Mouse (Mus musculus) kidney, postnatal 0 days (tissue): ENCODE data around the gene Icam2. TPM values are rescaled to one million over a fixed set of nuclear protein-coding genes. Genes with fewer than 3 reads are reported as not detected.
"Not testable (repeated sequence)": the region's sequence is repeated elsewhere in the genome, so short reads cannot be mapped to it uniquely, and the experiment has no call there.

ENCODE experiments used
- ATAC-seq: fragments of 200-750 bp; cut with Nextera tagmentation; replicated peaks from 2 replicates; pipeline ENCODE4 v1.8.0; 2017; ENCODE audit warnings: low read depth, moderate number of reproducible peaks, moderate TSS enrichment, moderate library complexity; ENCODE audit not compliant: low FRiP score
- DNase-seq: peaks from one replicate; pipeline ENCODE4 v3.0.0-alpha.2; 2016; ENCODE audit warnings: low spot score
- H3K27ac ChIP-seq: fragments of 300-500 bp; sonication (generic); 2 replicates; pipeline ENCODE4 v1.5.1; 2014; ENCODE audit warnings: mild to moderate bottlenecking
- H3K27me3 ChIP-seq: fragments of 300-500 bp; sonication (generic); 2 replicates; pipeline ENCODE4 v1.6.1; 2014; ENCODE audit warnings: low read length, mixed read lengths; ENCODE audit not compliant: insufficient read depth
- H3K36me3 ChIP-seq: fragments of 300-500 bp; sonication (generic); 2 replicates; pipeline ENCODE4 v1.6.1; 2014; ENCODE audit warnings: low read length, mixed read lengths; ENCODE audit not compliant: insufficient read depth
- H3K4me1 ChIP-seq: fragments of 300-500 bp; sonication (generic); replicated peaks from 2 replicates; pipeline ENCODE4 v1.6.1; 2014; ENCODE audit warnings: antibody characterized with exemption, low read length, mixed read lengths; ENCODE audit not compliant: insufficient read depth
- H3K4me2 ChIP-seq: fragments of 300-500 bp; sonication (generic); 2 replicates; pipeline ENCODE4 v1.6.1; 2014; ENCODE audit warnings: mild to moderate bottlenecking, low read length, moderate library complexity, mixed read lengths
- H3K4me3 ChIP-seq: fragments of 300-500 bp; sonication (generic); replicated peaks from 2 replicates; pipeline ENCODE4 v1.5.1; 2014; ENCODE audit warnings: low read depth, low read length
- H3K9ac ChIP-seq: fragments of 300-500 bp; sonication (generic); 2 replicates; pipeline ENCODE4 v1.6.1; 2014; ENCODE audit warnings: low read depth, low read length
- H3K9me3 ChIP-seq: fragments of 300-500 bp; sonication (generic); replicated peaks from 2 replicates; pipeline ENCODE4 v1.6.1; 2016; ENCODE audit warnings: low read length, inconsistent platforms, mixed read lengths
- CTCF ChIP-seq: IDR thresholded peaks from 2 replicates; pipeline ENCODE4 v1.5.1; 2016; ENCODE audit warnings: antibody characterized with exemption, low read depth, mild to moderate bottlenecking, moderate library complexity
- WGBS: fragments of 180-500 bp; shearing (Covaris S2); extraction: QIAGEN DNeasy Blood & Tissue Kit; methylation state at CpG from one replicate; pipeline ENCODE4 v1.1.7; 2014; 5-methylcytosine and 5-hydroxymethylcytosine counted together
- polyA plus RNA-seq: library from polyadenylated mRNA; unstranded; fragments of >200 nt; fragmentation: Nextera tagmentation; extraction: Ambion mirVana; gene quantifications from 2 replicates; pipeline ENCODE4 v1.2.1, GENCODE M21; 2015

The Icam2 gene
- polyA plus RNA-seq, 1 experiment from 2014 or later: 62.5 TPM

DNA sequence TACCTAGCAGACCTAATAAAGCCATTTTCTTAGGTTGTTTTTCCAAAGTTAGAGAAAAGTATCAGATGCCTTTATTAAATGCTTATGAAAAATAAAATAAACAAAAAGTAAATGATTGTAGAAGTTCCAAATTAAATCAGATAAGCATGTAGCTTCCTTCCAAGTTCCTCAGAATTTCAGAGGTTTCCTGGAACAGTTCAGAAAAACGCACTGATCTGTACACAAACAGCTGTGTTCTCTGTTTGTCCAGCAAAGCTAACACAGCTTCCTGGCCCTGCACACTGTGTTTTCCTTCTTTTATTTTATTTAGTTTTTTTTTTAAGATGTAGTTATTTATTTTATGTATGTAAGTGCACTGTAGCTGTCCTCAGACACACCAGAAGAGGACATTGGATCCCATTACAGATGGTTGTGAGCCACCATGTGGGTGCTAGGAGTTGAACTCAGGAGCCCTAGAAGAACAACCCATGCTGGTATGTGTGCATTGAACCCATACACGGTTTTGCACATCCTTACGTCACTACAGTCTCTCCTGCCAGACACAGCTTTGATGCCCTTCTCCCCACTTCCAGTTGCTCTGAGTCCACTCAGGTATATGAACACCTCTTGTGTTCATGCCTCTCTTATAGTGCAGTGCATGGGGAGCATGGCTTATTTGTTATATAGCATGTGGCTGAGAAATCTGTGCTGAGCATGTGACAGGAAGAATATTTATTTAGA is 24.9 kb upstream of the Icam2 start:
- H3K9ac ChIP-seq: no peak overlapping the region
- H3K4me2 ChIP-seq: no peak overlapping the region
- WGBS: 88% methylated on average over 3 of the region's 3 CpGs

DNA sequence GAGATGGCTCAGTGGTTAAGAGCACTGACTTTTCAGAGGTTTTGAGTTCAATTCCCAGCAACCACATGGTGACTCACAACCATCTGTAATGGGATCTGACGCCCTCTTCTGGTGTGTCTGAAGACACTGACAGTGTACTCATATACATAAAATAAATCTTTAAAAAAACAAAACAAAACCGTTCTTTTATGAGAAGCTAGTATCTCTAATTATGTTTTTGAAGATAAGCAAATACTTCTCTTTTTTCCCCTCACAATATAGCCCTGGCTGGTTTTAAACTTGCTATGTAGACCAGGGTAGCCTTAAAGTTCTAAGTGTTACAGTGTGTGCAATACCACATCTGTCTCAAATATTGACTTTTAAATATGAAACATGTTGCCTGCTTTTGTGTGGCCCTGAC is 23.3 kb upstream of the Icam2 start:
- Histone ChIP-seq H3K9ac (no peak overlapping the region), H3K4me1 (no peaks in the 10 kb centered on the region), H3K4me2 (no peak overlapping the region), H3K4me3 (no peak overlapping the region), H3K9me3 (no peaks in the 10 kb centered on the region), H3K27me3 (no peaks in the 10 kb centered on the region), H3K27ac (no peak overlapping the region), H3K36me3 (0 out of 2 replicates have a peak, but pooled peaks cover 10% of the 10 kb centered on the region)
- no peak for DNase-seq
- WGBS: 85% methylated on average over 2 of the region's 2 CpGs
- TF ChIP-seq CTCF: no peak
- no peak for ATAC-seq

More for the DNA sequence above, 24.9 kb upstream of the Icam2 start:
- TF ChIP-seq CTCF: no peak
- Histone ChIP-seq H3K27me3 (no peaks in the 10 kb centered on the region), H3K36me3 (0 out of 2 replicates have a peak, but pooled peaks cover 7% of the 10 kb centered on the region), H3K4me3 (no peak overlapping the region), H3K27ac (no peak overlapping the region), H3K4me1 (no peaks in the 10 kb centered on the region), H3K9me3 (no peaks in the 10 kb centered on the region)
- DNase-seq: no peak
- no peak for ATAC-seq

DNA sequence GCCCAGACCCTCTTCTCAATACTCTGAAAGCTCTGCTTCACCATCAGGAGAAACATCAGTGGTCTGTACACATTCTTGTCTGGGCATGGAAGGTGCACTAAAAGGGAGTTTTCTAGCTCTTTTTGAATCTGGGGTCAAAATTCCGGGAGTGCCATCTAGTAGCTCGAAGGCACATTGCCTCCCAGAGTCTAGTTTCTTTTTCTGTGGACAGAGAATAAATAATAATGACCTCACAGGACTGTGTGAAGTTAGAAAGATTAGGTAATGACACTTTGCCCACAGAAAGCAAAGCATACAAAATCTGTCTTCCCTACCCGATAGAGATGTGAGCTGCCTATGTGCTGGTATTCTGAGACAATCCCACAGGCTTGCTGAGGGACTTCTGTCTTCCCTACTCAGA is 22.6 kb upstream of the Icam2 start:
- ATAC-seq (no peak), DNase-seq (no peak)
- Histone ChIP-seq H3K9ac (no peak overlapping the region), H3K27ac (0 out of 2 replicates have a peak overlapping the region, but pooled peaks have one; percentile 1), H3K4me2 (no peak overlapping the region), H3K27me3 (no peaks in the 10 kb centered on the region), H3K4me1 (no peaks in the 10 kb centered on the region), H3K9me3 (no peaks in the 10 kb centered on the region), H3K4me3 (no peak overlapping the region), H3K36me3 (0 out of 2 replicates have a peak, but pooled peaks cover 17% of the 10 kb centered on the region)
- WGBS: 78% methylated on average over 3 of the region's 3 CpGs
- no peak for TF ChIP-seq CTCF

DNA sequence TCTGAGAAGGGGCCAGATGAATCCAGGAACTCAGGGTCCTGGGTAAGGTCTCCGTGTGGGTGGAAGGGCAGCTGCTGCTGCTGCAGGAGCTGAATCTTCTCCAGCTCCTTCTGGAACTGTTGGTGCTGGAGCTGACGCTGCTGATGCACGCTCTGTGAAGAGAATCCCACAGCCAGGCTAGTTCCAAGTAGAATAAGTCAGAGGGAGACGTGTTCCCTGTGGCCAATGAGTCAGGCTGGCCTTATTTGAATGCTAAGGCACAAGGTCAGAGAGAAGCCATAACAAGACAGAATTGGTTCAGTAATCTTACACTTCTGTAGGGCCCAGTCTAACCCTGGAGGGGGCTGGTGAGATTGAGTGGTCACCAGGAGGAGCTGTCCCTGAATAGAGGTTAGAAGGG is 22.1 kb upstream of the Icam2 start:
- no peak overlapping the region for H3K27ac ChIP-seq
- no peak overlapping the region for H3K4me3 ChIP-seq
- no peaks in the 10 kb centered on the region for H3K4me1 ChIP-seq
- 0 out of 2 replicates have a peak, but pooled peaks cover 19% of the 10 kb centered on the region for H3K36me3 ChIP-seq
- ATAC-seq: no peak
- no peaks in the 10 kb centered on the region for H3K27me3 ChIP-seq
- TF ChIP-seq CTCF: no peak
- H3K9me3 ChIP-seq: no peaks in the 10 kb centered on the region
- no peak for DNase-seq
- WGBS: 70% methylated on average over 4 of the region's 4 CpGs
- H3K4me2 ChIP-seq: no peak overlapping the region
- H3K9ac ChIP-seq: no peak overlapping the region

DNA sequence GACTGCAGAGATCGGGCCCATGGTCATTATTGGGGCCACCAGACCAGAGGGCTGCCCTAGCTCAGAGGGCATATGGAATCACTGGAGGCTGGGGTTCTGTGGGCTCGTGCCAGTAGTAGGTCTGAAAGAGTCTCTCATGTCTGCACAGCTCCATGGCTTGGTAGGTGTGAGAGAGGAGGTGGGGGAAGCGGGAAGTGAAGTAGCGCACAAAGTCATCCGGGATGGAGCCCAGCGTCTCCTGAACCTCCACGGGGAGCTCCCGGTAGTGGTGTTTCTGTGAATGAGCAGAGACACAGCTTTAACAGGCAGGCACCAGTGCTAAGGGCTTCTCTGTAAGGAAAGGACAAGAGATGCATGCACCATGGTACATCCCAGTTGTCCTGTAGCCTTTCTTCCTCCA is 10.6 kb upstream of the Icam2 start:
- Histone ChIP-seq H3K9ac (no peak overlapping the region), H3K4me1 (no peaks in the 10 kb centered on the region), H3K9me3 (no peaks in the 10 kb centered on the region), H3K27me3 (no peaks in the 10 kb centered on the region), H3K4me3 (no peak overlapping the region), H3K4me2 (no peak overlapping the region), H3K27ac (no peak overlapping the region), H3K36me3 (peaks cover 38% of the 10 kb centered on the region)
- DNase-seq (no peak), ATAC-seq (no peak)
- no peak for TF ChIP-seq CTCF
- WGBS: 89% methylated on average over 8 of the region's 8 CpGs

DNA sequence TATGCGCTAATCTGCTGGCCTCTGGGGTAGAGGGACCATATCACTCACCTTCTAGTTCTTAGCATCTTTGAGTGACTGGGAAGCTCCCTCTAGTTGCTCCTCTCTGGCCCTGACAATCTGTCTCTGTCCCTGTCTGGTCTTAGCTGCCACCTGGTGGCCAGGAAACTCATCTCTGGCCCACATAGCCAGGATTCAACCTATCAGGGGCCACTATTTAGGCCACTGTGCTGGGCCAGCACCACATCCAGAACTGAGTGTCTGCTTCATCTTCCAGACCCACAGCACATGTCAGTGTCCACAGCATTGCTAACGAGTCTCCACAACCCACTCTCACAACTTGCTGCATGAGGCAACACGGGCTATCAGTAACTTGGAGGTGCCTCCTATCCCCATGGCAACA is 9.8 kb upstream of the Icam2 start:
- Histone ChIP-seq H3K4me2 (no peak overlapping the region), H3K9me3 (no peaks in the 10 kb centered on the region), H3K4me1 (no peaks in the 10 kb centered on the region), H3K9ac (no peak overlapping the region), H3K36me3 (peaks cover 30% of the 10 kb centered on the region), H3K4me3 (no peak overlapping the region), H3K27ac (no peak overlapping the region), H3K27me3 (no peaks in the 10 kb centered on the region)
- DNase-seq (peak; percentile 38), ATAC-seq (peak; percentile 21; the same call in 1 of the 2 replicates)
- WGBS: 89% methylated on average over 3 of the region's 3 CpGs
- TF ChIP-seq CTCF: peak; percentile 64

DNA sequence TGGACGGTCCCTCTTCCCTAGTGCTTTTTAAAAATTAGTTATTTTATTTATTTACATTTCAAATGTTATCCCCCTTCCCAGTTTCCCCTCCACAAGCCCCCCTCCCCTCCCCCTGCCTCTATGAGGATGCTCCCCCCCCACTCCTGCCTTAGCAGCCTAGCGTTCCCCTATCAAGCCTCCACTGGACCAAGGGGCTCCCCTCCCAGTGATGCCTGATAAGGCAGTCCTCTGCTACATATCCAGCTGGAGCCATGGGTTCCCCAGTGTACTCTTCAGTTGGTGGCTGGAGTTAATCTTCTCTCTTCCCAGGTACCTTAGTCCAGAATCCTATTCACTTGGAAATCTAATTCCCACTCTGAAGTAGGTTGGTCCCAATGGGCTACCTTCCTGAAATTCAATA is 6.2 kb upstream of the Icam2 start:
- not testable (repeated sequence) for ATAC-seq, DNase-seq, H3K4me2 ChIP-seq, H3K9ac ChIP-seq, H3K4me1 ChIP-seq, H3K27me3 ChIP-seq, H3K27ac ChIP-seq, H3K4me3 ChIP-seq, H3K36me3 ChIP-seq, H3K9me3 ChIP-seq
- 75% methylated on average over 2 of the region's 2 CpGs for WGBS
